Mouse (Mus musculus) G1E (cell line): ENCODE results near the gene Tmprss9. TPM values are rescaled to one million over a fixed set of nuclear protein-coding genes. Genes with fewer than 3 reads are reported as not detected.

Experiments
- ATAC-seq: 2 replicates; pipeline ENCODE4 v1.8.0; 2016; ENCODE audit warnings: mild to moderate bottlenecking; ENCODE audit not compliant: insufficient number of reproducible peaks, poor library complexity, low FRiP score, severe bottlenecking; ENCODE audit errors: extremely low read depth
- DNase-seq: peaks from one replicate; pipeline ENCODE4 v3.0.0; 2012; ENCODE audit warnings: low spot score
- H3K27me3 ChIP-seq: 2 replicates; pipeline ENCODE4 v1.6.1; 2012; ENCODE audit warnings: mild to moderate bottlenecking, low read length, inconsistent platforms; ENCODE audit not compliant: insufficient read depth
- H3K36me3 ChIP-seq: replicated peaks from 2 replicates; pipeline ENCODE3; 2012; ENCODE audit warnings: mild to moderate bottlenecking, inconsistent platforms
- H3K4me1 ChIP-seq: 2 replicates; pipeline ENCODE4 v1.6.1; 2012; ENCODE audit warnings: low read depth, low read length, inconsistent platforms, mixed read lengths; ENCODE audit not compliant: insufficient read depth
- H3K4me3 ChIP-seq: 2 replicates; pipeline ENCODE4 v1.5.1; 2012; ENCODE audit warnings: low read depth, mild to moderate bottlenecking, inconsistent platforms, low read length, moderate library complexity, mixed read lengths
- H3K9me3 ChIP-seq: replicated peaks from 2 replicates; pipeline ENCODE4 v1.6.1; 2012; ENCODE audit warnings: inconsistent platforms
- CTCF ChIP-seq: IDR thresholded peaks from 2 replicates; pipeline ENCODE4 v1.5.1; 2012; ENCODE audit warnings: low read depth, low read length, inconsistent platforms, mixed read lengths
- GATA1 ChIP-seq: IDR thresholded peaks from 2 replicates; pipeline ENCODE4 v1.6.1; 2012; ENCODE audit warnings: borderline replicate concordance, low read length, inconsistent platforms, mixed read lengths
- GATA2 ChIP-seq: IDR thresholded peaks from 2 replicates; pipeline ENCODE4 v1.6.1; 2012; ENCODE audit warnings: low read depth, low read length, inconsistent platforms, borderline replicate concordance
- POLR2AphosphoS5 ChIP-seq: IDR thresholded peaks from 2 replicates; pipeline ENCODE4 v1.6.1; 2012; ENCODE audit warnings: low read depth, low read length, inconsistent platforms; ENCODE audit not compliant: insufficient replicate concordance
- TAL1 ChIP-seq: conservative IDR thresholded peaks from 2 replicates; pipeline ENCODE4 v1.6.1; 2012; ENCODE audit warnings: low read depth, low read length, inconsistent platforms, mixed read lengths
- polyA plus RNA-seq: library from polyadenylated mRNA; stranded (reverse); fragments of >175 nt; gene quantifications from 2 replicates; pipeline ENCODE4 v1.2.3, GENCODE M21; 2012
- total RNA-seq, 2 experiments: library from RNA; stranded (forward) in 1 of 2; stranded (reverse) in 1 of 2; fragments of 200-1000 nt in 1 of 2; fragments of >200 nt in 1 of 2; fragmentation: Nextera tagmentation in 1 of 2; gene quantifications; 2 replicates each; pipeline ENCODE4 v1.2.3; 2014 to 2017

The Tmprss9 gene
- total and polyA plus RNA-seq, 3 experiments: 0.02 to 0.05 TPM; not detected in 1

DNA sequence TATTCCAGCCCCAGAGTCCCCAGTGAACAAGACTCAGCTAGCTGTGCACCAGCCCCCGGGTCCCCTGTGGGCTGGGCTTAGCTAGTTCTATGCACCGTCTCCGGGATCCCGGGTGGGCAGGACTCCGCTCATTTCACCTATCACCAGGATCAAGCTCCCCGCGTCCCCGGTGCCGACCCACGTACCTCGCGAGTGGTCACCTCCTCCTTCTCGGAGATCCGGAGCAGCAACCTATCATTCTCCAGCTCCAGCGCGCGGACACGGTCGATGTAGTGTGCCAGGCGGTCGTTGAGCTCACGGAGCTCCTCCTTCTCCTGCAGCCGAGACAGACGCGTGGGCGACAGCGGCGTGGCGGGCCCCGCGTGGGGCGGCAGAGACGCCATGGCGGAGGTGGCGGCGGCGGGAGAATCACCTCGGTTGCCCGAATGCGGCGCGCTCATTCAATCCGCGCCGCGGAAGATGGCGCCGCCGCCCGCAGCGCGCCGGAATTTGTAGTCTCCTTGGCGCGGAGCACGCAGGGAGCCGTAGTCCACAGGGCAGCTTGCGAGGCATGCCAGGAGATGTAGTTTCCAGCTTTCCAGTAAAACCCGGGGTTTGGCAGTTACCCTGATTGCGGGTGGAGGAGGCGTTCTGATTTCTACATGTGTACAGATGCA lies 46.3 kb downstream of the Tmprss9 start, which contains the start of gene Lmnb2:
Lmnb2 (minus strand) TSS at position 467 of the 656 bp plus-strand sequence.
- no peaks in the 10 kb centered on the region; the same call in 1 of the 2 replicates for H3K9me3 ChIP-seq
- peak within 1 kb of the TSS; percentile 51 for H3K4me3 ChIP-seq
- ATAC-seq: no peak
- TF ChIP-seq CTCF (no peak), GATA1 (no peak), GATA2 (no peak), POLR2AphosphoS5 (no peak), TAL1 (no peak)
- no peak for DNase-seq
- no peaks in the 10 kb centered on the region for H3K36me3 ChIP-seq
- H3K4me1 ChIP-seq: peaks cover 21% of the 10 kb centered on the region
- peaks cover 65% of the 10 kb centered on the region for H3K27me3 ChIP-seq

DNA sequence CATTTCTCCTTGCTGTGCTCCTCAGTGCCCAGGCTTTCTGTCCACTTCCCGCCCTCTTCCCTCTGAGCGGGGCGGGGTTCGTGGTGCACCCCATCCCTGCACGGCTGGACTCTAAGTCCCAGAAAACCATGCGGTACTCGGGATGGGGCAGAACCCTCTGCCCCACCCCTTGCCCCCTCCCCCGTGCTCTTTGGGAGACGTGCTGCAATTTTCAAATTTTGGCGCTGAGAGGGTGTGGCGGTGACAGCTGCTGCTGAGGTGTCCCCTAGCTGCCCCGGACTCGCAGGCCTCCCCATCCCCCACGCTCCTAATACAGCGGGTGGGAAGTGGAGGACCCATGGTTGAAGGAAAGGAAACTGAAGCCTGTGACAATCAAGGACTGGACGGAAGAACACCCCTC lies 50.3 kb downstream of the Tmprss9 start:
- DNase-seq (no peak), ATAC-seq (no peak)
- Histone ChIP-seq H3K27me3 (peaks cover 49% of the 10 kb centered on the region), H3K9me3 (no peaks in the 10 kb centered on the region; the same call in 1 of the 2 replicates), H3K4me1 (peaks cover 8% of the 10 kb centered on the region; the same call in 1 of the 2 replicates), H3K36me3 (no peaks in the 10 kb centered on the region), H3K4me3 (no peak overlapping the region)
- TF ChIP-seq TAL1 (no peak), POLR2AphosphoS5 (no peak), CTCF (no peak), GATA1 (no peak), GATA2 (no peak)

DNA sequence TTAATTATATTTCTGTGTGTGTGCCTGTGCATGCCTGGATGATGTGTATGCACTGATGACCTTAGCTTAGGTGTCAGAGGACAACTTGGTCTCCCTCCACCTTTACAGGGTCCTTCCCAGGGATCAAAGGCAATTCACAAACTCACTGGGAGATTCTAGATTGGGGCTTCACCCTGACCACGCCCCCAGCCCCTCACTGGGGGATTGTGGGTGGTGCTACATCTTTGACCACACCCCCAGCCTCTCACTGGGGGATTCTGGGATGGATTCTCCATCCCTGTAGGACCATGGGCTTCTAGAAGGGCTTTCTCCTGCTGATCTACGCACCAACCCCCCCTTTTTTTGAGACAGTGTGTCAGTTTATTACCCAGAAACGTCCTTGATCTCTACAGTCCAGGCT lies 53.8 kb downstream of the Tmprss9 start:
- TF ChIP-seq CTCF (no peak), GATA1 (no peak), TAL1 (no peak), POLR2AphosphoS5 (no peak), GATA2 (no peak)
- Histone ChIP-seq H3K9me3 (no peaks in the 10 kb centered on the region), H3K36me3 (no peaks in the 10 kb centered on the region), H3K4me1 (peaks cover 17% of the 10 kb centered on the region), H3K4me3 (no peak overlapping the region), H3K27me3 (peaks cover 22% of the 10 kb centered on the region)
- DNase-seq (no peak), ATAC-seq (no peak)

DNA sequence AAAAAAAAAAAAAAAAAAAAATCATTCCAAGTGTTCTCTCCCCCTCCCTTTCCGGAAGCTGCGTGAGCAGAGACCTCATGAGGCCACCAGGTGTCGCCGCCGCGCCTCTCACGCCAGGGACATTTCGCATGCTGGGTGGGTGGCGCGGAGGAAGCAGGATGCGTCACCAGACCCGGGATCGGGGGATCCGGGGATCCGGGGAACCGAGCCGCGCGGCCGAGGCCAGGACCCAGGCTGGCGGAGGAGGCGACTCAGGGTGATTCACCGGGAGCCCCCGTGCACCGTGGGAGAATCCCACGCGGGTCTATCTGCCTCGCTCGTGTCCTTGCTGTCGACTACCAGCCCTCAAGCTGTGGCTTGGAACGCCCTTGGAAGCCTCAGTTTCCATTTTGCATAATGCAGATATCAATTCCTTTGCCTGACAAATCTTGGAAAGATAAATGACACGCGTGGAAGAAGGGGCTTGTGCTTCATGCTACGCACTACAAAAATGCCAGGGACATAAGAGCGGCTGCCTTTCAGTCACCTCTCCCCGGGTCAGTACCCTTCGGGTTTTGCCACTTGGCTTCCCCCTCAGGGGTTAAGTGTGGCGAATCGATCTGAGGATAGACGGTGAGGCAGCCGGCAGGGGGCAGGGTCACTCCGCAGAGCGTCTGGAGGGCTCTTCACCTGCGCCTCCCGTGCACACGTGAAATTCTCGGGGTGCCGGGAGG lies 57.1 kb downstream of the Tmprss9 start:
- H3K4me1 ChIP-seq: peaks cover 50% of the 10 kb centered on the region
- ATAC-seq (no peak), DNase-seq (peak; percentile 87)
- H3K36me3 ChIP-seq: no peaks in the 10 kb centered on the region
- TF ChIP-seq CTCF (peak; percentile 5; the same call in 1 of the 2 replicates), GATA2 (no peak)
- H3K27me3 ChIP-seq: peaks cover 41% of the 10 kb centered on the region
- no peaks in the 10 kb centered on the region for H3K9me3 ChIP-seq
- H3K4me3 ChIP-seq: peak overlapping the region; percentile 72

DNA sequence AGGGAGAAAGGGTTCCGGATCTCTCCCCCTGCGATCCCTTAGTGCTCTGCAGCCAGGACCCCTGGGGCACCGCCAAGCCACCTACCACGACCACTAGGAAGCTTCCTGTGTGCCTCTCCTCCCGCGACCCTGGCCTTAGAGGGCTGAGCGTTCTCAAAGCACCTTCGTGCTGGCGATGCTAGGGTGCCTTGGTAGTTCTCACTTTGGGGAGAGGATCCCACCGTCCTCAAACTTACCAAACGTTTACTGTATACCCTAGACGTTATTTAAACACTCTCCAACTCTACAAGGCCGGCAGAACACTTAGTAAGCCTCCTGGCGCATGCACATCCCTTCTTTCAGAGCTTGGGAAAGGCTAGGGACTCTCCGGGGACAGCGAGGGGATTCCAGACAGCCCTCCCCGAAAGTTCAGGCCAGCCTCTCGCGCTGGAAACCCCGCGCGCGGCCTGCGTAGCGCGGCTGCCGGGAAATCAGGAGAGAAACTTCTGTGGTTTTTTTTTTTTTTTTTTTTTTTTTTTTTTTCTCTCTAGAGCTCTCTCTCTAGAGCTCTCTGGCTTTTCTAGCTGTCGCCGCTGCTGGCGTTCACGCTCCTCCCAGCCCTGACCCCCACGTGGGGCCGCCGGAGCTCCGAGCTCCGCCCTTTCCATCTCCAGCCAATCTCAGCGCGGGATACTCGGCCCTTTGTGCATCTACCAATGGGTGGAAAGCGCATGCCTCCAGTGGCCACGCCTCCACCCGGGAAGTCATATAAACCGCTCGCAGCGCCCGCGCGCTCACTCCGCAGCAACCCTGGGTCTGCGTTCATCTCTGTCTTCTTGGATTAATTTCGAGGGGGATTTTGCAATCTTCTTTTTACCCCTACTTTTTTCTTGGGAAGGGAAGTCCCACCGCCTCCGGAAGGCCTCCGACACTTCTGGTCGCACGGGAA lies 57.9 kb downstream of the Tmprss9 start, which contains the start of gene Gadd45b:
Gadd45b (plus strand) TSS at position 775 of the 928 bp plus-strand sequence.
- Histone ChIP-seq H3K4me1 (peaks cover 58% of the 10 kb centered on the region), H3K4me3 (peak within 1 kb of the TSS; percentile 77), H3K9me3 (no peaks in the 10 kb centered on the region), H3K36me3 (no peaks in the 10 kb centered on the region), H3K27me3 (peaks cover 50% of the 10 kb centered on the region)
- TF ChIP-seq GATA1: no peak
- TF ChIP-seq POLR2AphosphoS5: peak; percentile 83; the same call in 1 of the 2 replicates
- no peak for TF ChIP-seq GATA2
- peak; percentile 0; the same call in 1 of the 2 replicates for TF ChIP-seq CTCF
- ATAC-seq (peak; percentile 96), DNase-seq (peak; percentile 100)
